45 mouse cellular contexts compared by ENCODE assay signal in the genomic region with DNA sequence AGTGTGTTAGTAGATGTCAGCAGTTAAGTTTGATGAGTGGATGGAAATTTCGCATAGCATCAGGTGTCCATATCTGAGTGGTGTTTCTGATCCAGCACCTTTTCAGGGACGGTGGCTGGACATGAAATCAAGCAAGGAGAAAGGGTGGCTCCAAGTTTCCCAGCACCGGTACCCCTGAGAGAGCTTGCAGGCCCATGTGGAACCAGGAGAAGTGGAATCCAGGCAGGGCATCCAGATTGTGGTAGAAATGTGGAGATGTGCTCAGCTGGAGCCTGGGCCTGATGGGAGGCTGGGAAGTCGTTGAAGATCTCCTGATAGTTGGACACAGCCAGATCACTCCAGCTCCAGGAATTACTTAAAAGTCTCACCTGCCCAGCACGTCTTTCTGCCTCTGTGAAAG. TPM values are rescaled to one million over a fixed set of nuclear protein-coding genes. Genes with fewer than 3 reads are reported as not detected.
"Had no signal": no experiment of that assay in that cellular context is flagged by ENCODE, and none has a peak within 500 bp of the region (broad histone marks: within the 10 kb centered on the region; RNA-seq: fewer than 3 reads in every experiment).

No protein-coding gene starts in this region.

- H3K9me3 ChIP-seq: heart, embryonic 15.5 days; hindbrain, embryonic 15.5 days; intestine, embryonic 15.5 days; kidney, embryonic 15.5 days had no signal

- ATAC-seq: hindbrain, embryonic 16.5 days; inflammation-experienced regulatory T-cells, adult 6 months had no signal

- H3K36me3 ChIP-seq: heart, embryonic 12.5 days; heart, embryonic 13.5 days; heart, embryonic 15.5 days; hindbrain, embryonic 10.5 days; hindbrain, embryonic 12.5 days; hindbrain, embryonic 13.5 days; hindbrain, embryonic 15.5 days; intestine, embryonic 15.5 days; kidney, embryonic 15.5 days had no signal

- H3K4me1 ChIP-seq: hindbrain, embryonic 12.5 days; hindbrain, embryonic 13.5 days had no signal

- H3K9ac ChIP-seq: heart, embryonic 12.5 days; heart, embryonic 13.5 days; heart, embryonic 15.5 days; hindbrain, embryonic 12.5 days; hindbrain, embryonic 13.5 days; hindbrain, embryonic 14.5 days; hindbrain, embryonic 15.5 days; intestine, embryonic 15.5 days; kidney, embryonic 15.5 days had no signal

- DNase-seq: heart, adult 2 months; heart, postnatal 14 days; heart, postnatal 36 days; heart, postnatal 4 days; kidney, adult 11 months; kidney, adult 18-20 months; kidney, adult 2 months; kidney, adult 8-10 months; kidney, adult 9 months; kidney, postnatal 10 days; kidney, postnatal 14 days; kidney, postnatal 25 days; kidney, postnatal 36 days; layer of hippocampus, adult 9-11 months; layer of hippocampus, postnatal 36 days had no signal

- H3K27me3 ChIP-seq: heart, embryonic 12.5 days; heart, embryonic 13.5 days; heart, embryonic 15.5 days; hindbrain, embryonic 12.5 days; hindbrain, embryonic 13.5 days; hindbrain, embryonic 15.5 days; intestine, embryonic 15.5 days; kidney, embryonic 15.5 days had no signal

- H3K4me2 ChIP-seq: heart, embryonic 12.5 days; heart, embryonic 13.5 days; heart, embryonic 15.5 days; hindbrain, embryonic 12.5 days; hindbrain, embryonic 13.5 days; hindbrain, embryonic 14.5 days; hindbrain, embryonic 15.5 days; intestine, embryonic 15.5 days; kidney, embryonic 15.5 days had no signal

- H3K27ac ChIP-seq: heart, adult 2 months; heart, embryonic 13.5 days; heart, embryonic 15.5 days; hindbrain, embryonic 10.5 days; hindbrain, embryonic 12.5 days; hindbrain, embryonic 13.5 days; hindbrain, embryonic 14.5 days; hindbrain, embryonic 15.5 days; hindbrain, postnatal 0 days; kidney, embryonic 15.5 days; kidney, postnatal 0 days; layer of hippocampus, adult 2 months had no signal

- H3K4me3 ChIP-seq: heart, adult 2 months; heart, embryonic 12.5 days; heart, embryonic 13.5 days; heart, embryonic 15.5 days; hindbrain, embryonic 10.5 days; hindbrain, embryonic 12.5 days; hindbrain, embryonic 13.5 days; hindbrain, embryonic 15.5 days; intestine, embryonic 15.5 days; kidney, embryonic 15.5 days; layer of hippocampus, adult 2 months had no signal

RNA-seq across cellular contexts. Expression of a gene that starts 30.2 kb away (rescaled TPM):
- total RNA-seq: heart, postnatal 4 days; hematopoietic stem cell, adult 5-6 weeks; layer of hippocampus, adult 18-20 months; layer of hippocampus, adult 2 months; layer of hippocampus, adult 8-10 months; layer of hippocampus, postnatal 14 days; layer of hippocampus, postnatal 25 days; layer of hippocampus, postnatal 36 days; left cerebral cortex, adult 18-20 months had no signal
- polyA plus RNA-seq: heart, embryonic 12.5 days; heart, embryonic 13.5 days; heart, embryonic 14.5 days; heart, embryonic 15.5 days; heart, embryonic 16.5 days; heart, postnatal 0 days; hindbrain, embryonic 14.5 days; hindbrain, embryonic 16.5 days; inflammation-experienced regulatory T-cells, adult 6 months; intestine, embryonic 14.5 days; intestine, embryonic 15.5 days; intestine, embryonic 16.5 days; intestine, postnatal 0 days; kidney, adult 2 months; kidney, embryonic 14.5 days; kidney, embryonic 15.5 days; kidney, embryonic 16.5 days; kidney, postnatal 0 days; large intestine, adult 2 months had no signal
